Mouse (Mus musculus) hindbrain, postnatal 0 days (tissue): ENCODE measurements around the gene Gadd45gip1. TPM values are rescaled to one million over a fixed set of nuclear protein-coding genes. Genes with fewer than 3 reads are reported as not detected.

Experiments used
- ATAC-seq: fragments of 200-750 bp; cut with Nextera tagmentation; 2 replicates; pipeline ENCODE4 v1.8.0; 2017; ENCODE audit warnings: mild to moderate bottlenecking, moderate TSS enrichment, moderate library complexity
- DNase-seq: peaks from one replicate; pipeline ENCODE4 v3.0.0-alpha.2; 2015; ENCODE audit warnings: low spot score
- H3K27ac ChIP-seq: fragments of 300-500 bp; sonication (generic); 2 replicates; pipeline ENCODE4 v1.5.1; 2014; ENCODE audit warnings: mild to moderate bottlenecking
- H3K27me3 ChIP-seq: fragments of 300-500 bp; sonication (generic); 2 replicates; pipeline ENCODE4 v1.6.1; 2014; ENCODE audit warnings: low read length, mixed read lengths; ENCODE audit not compliant: insufficient read depth
- H3K36me3 ChIP-seq: fragments of 300-500 bp; sonication (generic); 2 replicates; pipeline ENCODE4 v1.6.1; 2014; ENCODE audit warnings: low read length, mixed read lengths; ENCODE audit not compliant: insufficient read depth
- H3K4me1 ChIP-seq: fragments of 300-500 bp; sonication (generic); 2 replicates; pipeline ENCODE4 v1.6.1; 2014; ENCODE audit warnings: antibody characterized with exemption, low read length, mixed read lengths; ENCODE audit not compliant: insufficient read depth
- H3K4me2 ChIP-seq: fragments of 300-500 bp; sonication (generic); 2 replicates; pipeline ENCODE4 v1.6.1; 2014; ENCODE audit warnings: low read depth, mild to moderate bottlenecking, low read length, moderate library complexity, mixed read lengths
- H3K4me3 ChIP-seq: fragments of 300-500 bp; sonication (generic); 2 replicates; pipeline ENCODE4 v1.5.1; 2014; ENCODE audit warnings: low read length
- H3K9ac ChIP-seq: fragments of 300-500 bp; sonication (generic); replicated peaks from 2 replicates; pipeline ENCODE4 v1.6.1; 2014; ENCODE audit warnings: mild to moderate bottlenecking, low read length, moderate library complexity, mixed read lengths
- H3K9me3 ChIP-seq: fragments of 300-500 bp; sonication (generic); 2 replicates; pipeline ENCODE4 v1.6.1; 2016; ENCODE audit warnings: low read length, mixed read lengths
- CTCF ChIP-seq: IDR thresholded peaks from 2 replicates; pipeline ENCODE4 v1.5.1; 2016; ENCODE audit warnings: antibody characterized with exemption, control low read depth, low read depth
- WGBS: fragments of 180-500 bp; shearing (Covaris S2); extraction: QIAGEN DNeasy Blood & Tissue Kit; methylation state at CpG from one replicate; pipeline ENCODE4 v1.1.7; 2014; 5-methylcytosine and 5-hydroxymethylcytosine counted together
- microRNA-seq, 2 experiments: library from miRNA; unstranded; fragments of <30 nt; microRNA quantifications; one replicate each; pipeline ENCODE4; 2016
- polyA plus RNA-seq: library from polyadenylated mRNA; unstranded; fragments of >200 nt; fragmentation: Nextera tagmentation; extraction: Ambion mirVana; gene quantifications from 2 replicates; pipeline ENCODE4 v1.2.1, GENCODE M21; 2015
- total RNA-seq: library from RNA; depleted of rRNA; stranded (reverse); fragments of >200 nt; gene quantifications from 2 replicates; pipeline ENCODE4 v1.2.3, GENCODE M21; 2014; rRNA removed

Gene Gadd45gip1
- total and polyA plus RNA-seq, 2 experiments from 2014 or later, result 34.1 to 43.4 TPM

GRCm38 (mm10) chr8:84877297-84878035 lies 46.1 kb downstream of the Gadd45gip1 start:
- DNase-seq (peak; percentile 70), ATAC-seq (peak; percentile 70; the same call in 1 of the 2 replicates)
- H3K9ac ChIP-seq, result no peak overlapping the region
- H3K36me3 ChIP-seq, result no peaks in the 10 kb centered on the region
- no peaks in the 10 kb centered on the region for H3K27me3 ChIP-seq
- no peaks in the 10 kb centered on the region for H3K9me3 ChIP-seq
- no peak for TF ChIP-seq CTCF
- no peak overlapping the region for H3K4me2 ChIP-seq
- 38% methylated on average over 3 of the region's 3 CpGs for WGBS
- 0 out of 2 replicates have a peak, but pooled peaks cover 3% of the 10 kb centered on the region for H3K4me1 ChIP-seq
- H3K27ac ChIP-seq, result peak overlapping the region; percentile 27
- no peak overlapping the region for H3K4me3 ChIP-seq

- H3K27me3 ChIP-seq, result no peaks in the 10 kb centered on the region
- no peak for TF ChIP-seq CTCF
- no peak for DNase-seq
- no peak overlapping the region for H3K4me2 ChIP-seq
- H3K9ac ChIP-seq, result no peak overlapping the region
- H3K27ac ChIP-seq, result no peak overlapping the region
- 88% methylated on average over 1 of the region's 1 CpGs for WGBS
- H3K36me3 ChIP-seq, result no peaks in the 10 kb centered on the region
- H3K9me3 ChIP-seq, result no peaks in the 10 kb centered on the region
- ATAC-seq, result no peak
- H3K4me3 ChIP-seq, result no peak overlapping the region
- no peaks in the 10 kb centered on the region for H3K4me1 ChIP-seq
Observed at GRCm38 (mm10) chr8:84878915-84879314, 47.6 kb downstream of the Gadd45gip1 start.

GRCm38 (mm10) chr8:84884728-84885127 lies 53.4 kb downstream of the Gadd45gip1 start:
- DNase-seq (no peak), ATAC-seq (no peak)
- H3K4me3 ChIP-seq, result no peak overlapping the region
- no peak overlapping the region for H3K27ac ChIP-seq
- H3K9me3 ChIP-seq, result no peaks in the 10 kb centered on the region
- no peak overlapping the region for H3K4me2 ChIP-seq
- H3K36me3 ChIP-seq, result peaks cover 27% of the 10 kb centered on the region
- no peak overlapping the region for H3K9ac ChIP-seq
- WGBS, result 92% methylated on average over 4 of the region's 4 CpGs
- no peaks in the 10 kb centered on the region for H3K27me3 ChIP-seq
- no peak for TF ChIP-seq CTCF
- no peaks in the 10 kb centered on the region for H3K4me1 ChIP-seq

Small RNA genes lying within 50 kb of the gene (microRNA-seq; reads per million reads assigned to microRNA genes)
- 0.88 to 1.1 reads per million in 2 experiments for gene Mir7069

Other genes starting within 250 kb of the Gadd45gip1 start
- 12.5 and 13.3 TPM in 2 replicates for gene Ier2, start 168.7 kb upstream of the Gadd45gip1 start, total RNA-seq
- gene Ier2, start 168.7 kb upstream of the Gadd45gip1 start, polyA plus RNA-seq, result 20.9 TPM in 2 replicates
- gene Trmt1, start 145.2 kb upstream of the Gadd45gip1 start, total RNA-seq, result 69.5 and 93.3 TPM in 2 replicates
- 71.2 and 79.2 TPM in 2 replicates for gene Trmt1, start 145.2 kb upstream of the Gadd45gip1 start, polyA plus RNA-seq
- 110 and 129 TPM in 2 replicates for gene Nacc1, start 143.7 kb upstream of the Gadd45gip1 start, total RNA-seq
- 13.8 and 14.9 TPM in 2 replicates for gene Nacc1, start 143.7 kb upstream of the Gadd45gip1 start, polyA plus RNA-seq
- gene Lyl1, start 130.1 kb upstream of the Gadd45gip1 start, total RNA-seq, result 1.7 and 7.8 TPM in 2 replicates
- gene Lyl1, start 130.1 kb upstream of the Gadd45gip1 start, polyA plus RNA-seq, result 2.0 and 2.3 TPM in 2 replicates
- 1.2 TPM in 1 of 2 replicates, not detected in the other for gene G430095P16Rik, start 108.5 kb upstream of the Gadd45gip1 start, total RNA-seq
- gene G430095P16Rik, start 108.5 kb upstream of the Gadd45gip1 start, polyA plus RNA-seq, result 1.1 and 1.7 TPM in 2 replicates
- gene Nfix, start 31.2 kb upstream of the Gadd45gip1 start, total RNA-seq, result 90.4 and 92.5 TPM in 2 replicates
- 123 and 126 TPM in 2 replicates for gene Nfix, start 31.2 kb upstream of the Gadd45gip1 start, polyA plus RNA-seq
- 6.6 and 7.2 TPM in 2 replicates for gene Dand5, start 8.7 kb upstream of the Gadd45gip1 start, total RNA-seq
- gene Dand5, start 8.7 kb upstream of the Gadd45gip1 start, polyA plus RNA-seq, result 12.3 and 12.5 TPM in 2 replicates
- gene Rad23a, start 9.1 kb downstream of the Gadd45gip1 start, total RNA-seq, result 62.5 and 68.1 TPM in 2 replicates
- 90.6 and 98.0 TPM in 2 replicates for gene Rad23a, start 9.1 kb downstream of the Gadd45gip1 start, polyA plus RNA-seq
- 350 and 359 TPM in 2 replicates for gene Calr, start 15.4 kb downstream of the Gadd45gip1 start, total RNA-seq
- gene Calr, start 15.4 kb downstream of the Gadd45gip1 start, polyA plus RNA-seq, result 418 and 457 TPM in 2 replicates
- gene Farsa, start 25.5 kb downstream of the Gadd45gip1 start, total RNA-seq, result 77.5 and 86.1 TPM in 2 replicates
- gene Farsa, start 25.5 kb downstream of the Gadd45gip1 start, polyA plus RNA-seq, result 87.4 and 89.8 TPM in 2 replicates
- gene Syce2, start 40.6 kb downstream of the Gadd45gip1 start, total RNA-seq, result 11.8 and 14.0 TPM in 2 replicates
- gene Syce2, start 40.6 kb downstream of the Gadd45gip1 start, polyA plus RNA-seq, result 62.1 and 64.4 TPM in 2 replicates
- gene Gcdh, start 62.4 kb downstream of the Gadd45gip1 start, total RNA-seq, result 24.9 and 37.8 TPM in 2 replicates
- gene Gcdh, start 62.4 kb downstream of the Gadd45gip1 start, polyA plus RNA-seq, result 36.5 and 41.3 TPM in 2 replicates
- 1.2 TPM in 1 of 2 replicates, not detected in the other for gene Klf1, start 70.4 kb downstream of the Gadd45gip1 start, total RNA-seq
- 0.34 and 0.98 TPM in 2 replicates for gene Klf1, start 70.4 kb downstream of the Gadd45gip1 start, polyA plus RNA-seq
- 15.0 and 24.5 TPM in 2 replicates for gene Dnase2a, start 77.0 kb downstream of the Gadd45gip1 start, total RNA-seq
- gene Dnase2a, start 77.0 kb downstream of the Gadd45gip1 start, polyA plus RNA-seq, result 8.6 and 8.8 TPM in 2 replicates
- gene Mast1, start 105.8 kb downstream of the Gadd45gip1 start, total RNA-seq, result 70.9 and 83.0 TPM in 2 replicates
- gene Mast1, start 105.8 kb downstream of the Gadd45gip1 start, polyA plus RNA-seq, result 61.9 and 69.5 TPM in 2 replicates
- gene Rtbdn, start 115.5 kb downstream of the Gadd45gip1 start, total RNA-seq, result 5.8 and 11.6 TPM in 2 replicates
- 3.5 and 4.1 TPM in 2 replicates for gene Rtbdn, start 115.5 kb downstream of the Gadd45gip1 start, polyA plus RNA-seq
- gene Gm49661, start 137.9 kb downstream of the Gadd45gip1 start, total RNA-seq, result not detected in 2 replicates
- gene Gm49661, start 137.9 kb downstream of the Gadd45gip1 start, polyA plus RNA-seq, result not detected in 2 replicates
- gene Prdx2, start 138.1 kb downstream of the Gadd45gip1 start, total RNA-seq, result 688 and 763 TPM in 2 replicates
- gene Prdx2, start 138.1 kb downstream of the Gadd45gip1 start, polyA plus RNA-seq, result 925 and 937 TPM in 2 replicates
- gene Rnaseh2a, start 138.2 kb downstream of the Gadd45gip1 start, total RNA-seq, result 37.3 and 45.9 TPM in 2 replicates
- 59.0 and 59.7 TPM in 2 replicates for gene Rnaseh2a, start 138.2 kb downstream of the Gadd45gip1 start, polyA plus RNA-seq
- gene Junb, start 147.2 kb downstream of the Gadd45gip1 start, total RNA-seq, result 16.9 and 17.8 TPM in 2 replicates
- 6.3 and 7.9 TPM in 2 replicates for gene Junb, start 147.2 kb downstream of the Gadd45gip1 start, polyA plus RNA-seq
- gene Hook2, start 159.1 kb downstream of the Gadd45gip1 start, total RNA-seq, result 18.9 and 19.0 TPM in 2 replicates
- gene Hook2, start 159.1 kb downstream of the Gadd45gip1 start, polyA plus RNA-seq, result 29.7 and 33.4 TPM in 2 replicates
- not detected in 2 replicates for gene Best2, start 183.0 kb downstream of the Gadd45gip1 start, total RNA-seq
- gene Best2, start 183.0 kb downstream of the Gadd45gip1 start, polyA plus RNA-seq, result 0.09 and 0.26 TPM in 2 replicates
- gene Asna1, start 193.8 kb downstream of the Gadd45gip1 start, total RNA-seq, result 165 and 172 TPM in 2 replicates
- gene Asna1, start 193.8 kb downstream of the Gadd45gip1 start, polyA plus RNA-seq, result 149 and 150 TPM in 2 replicates
- gene Trir, start 195.3 kb downstream of the Gadd45gip1 start, total RNA-seq, result 220 and 238 TPM in 2 replicates
- gene Trir, start 195.3 kb downstream of the Gadd45gip1 start, polyA plus RNA-seq, result 146 and 152 TPM in 2 replicates
- 174 and 183 TPM in 2 replicates for gene Tnpo2, start 205.4 kb downstream of the Gadd45gip1 start, total RNA-seq
- gene Tnpo2, start 205.4 kb downstream of the Gadd45gip1 start, polyA plus RNA-seq, result 48.1 and 49.1 TPM in 2 replicates
- 104 and 114 TPM in 2 replicates for gene Fbxw9, start 228.5 kb downstream of the Gadd45gip1 start, total RNA-seq
- 78.9 and 82.2 TPM in 2 replicates for gene Fbxw9, start 228.5 kb downstream of the Gadd45gip1 start, polyA plus RNA-seq
- not detected in 2 replicates for gene Gm5741, start 236.5 kb downstream of the Gadd45gip1 start, total RNA-seq
- gene Gm5741, start 236.5 kb downstream of the Gadd45gip1 start, polyA plus RNA-seq, result 0.71 and 0.76 TPM in 2 replicates
- gene Dhps, start 240.2 kb downstream of the Gadd45gip1 start, total RNA-seq, result 77.5 and 103 TPM in 2 replicates
- 118 and 123 TPM in 2 replicates for gene Dhps, start 240.2 kb downstream of the Gadd45gip1 start, polyA plus RNA-seq
- gene Wdr83os, start 249.2 kb downstream of the Gadd45gip1 start, total RNA-seq, result 109 and 123 TPM in 2 replicates
- gene Wdr83os, start 249.2 kb downstream of the Gadd45gip1 start, polyA plus RNA-seq, result 129 and 131 TPM in 2 replicates
- gene Wdr83, start 249.8 kb downstream of the Gadd45gip1 start, total RNA-seq, result 21.4 TPM in 2 replicates
- gene Wdr83, start 249.8 kb downstream of the Gadd45gip1 start, polyA plus RNA-seq, result 38.6 and 38.9 TPM in 2 replicates